Mouse (Mus musculus) ES-E14 (cell line): Measurements from ENCODE around the gene Cmas. TPM values are rescaled to one million over a fixed set of nuclear protein-coding genes. Genes with fewer than 3 reads are reported as not detected.

Source experiments
- DNase-seq: peaks from one replicate; pipeline ENCODE4 v3.0.0-alpha.2; 2013; ENCODE audit warnings: low read depth, low spot score
- H3K27ac ChIP-seq: 2 replicates; pipeline ENCODE4 v1.5.1; 2012; ENCODE audit warnings: low read depth, mild to moderate bottlenecking, low read length, moderate library complexity, mixed read lengths; ENCODE audit not compliant: poor library complexity, insufficient read depth, severe bottlenecking
- H3K36me3 ChIP-seq: 2 replicates; pipeline ENCODE4 v1.6.1; 2012; ENCODE audit warnings: mild to moderate bottlenecking, low read length, moderate library complexity, mixed read lengths; ENCODE audit not compliant: control insufficient read depth, poor library complexity, insufficient read depth, severe bottlenecking
- H3K4me1 ChIP-seq, 2 experiments: fragments of 150-350 bp in 1 of 2; sonication (generic) in 1 of 2; 2 replicates each; pipeline ENCODE4 v1.6.1; 2012; ENCODE audit warnings: low read length in 2 of 2, mild to moderate bottlenecking in 1 of 2, mixed read lengths in 1 of 2; ENCODE audit not compliant: control insufficient read depth in 2 of 2, insufficient read depth in 2 of 2, poor library complexity in 1 of 2
- H3K4me3 ChIP-seq, 2 experiments: fragments of 150-350 bp in 1 of 2; sonication (generic) in 1 of 2; 2 replicates each; pipeline ENCODE4 v1.5.1; 2012; ENCODE audit warnings: low read length in 2 of 2, low read depth in 1 of 2, mild to moderate bottlenecking in 1 of 2, mixed read lengths in 1 of 2; ENCODE audit not compliant: insufficient read depth in 1 of 2, poor library complexity in 1 of 2, severe bottlenecking in 1 of 2
- H3K9ac ChIP-seq: 2 replicates; pipeline ENCODE4 v1.6.1; 2012; ENCODE audit warnings: low read depth, mild to moderate bottlenecking, low read length, mixed read lengths; ENCODE audit not compliant: poor library complexity, insufficient read depth, severe bottlenecking
- H3K9me3 ChIP-seq: fragments of 150-350 bp; sonication (generic); 2 replicates; pipeline ENCODE4 v1.6.1; 2012; ENCODE audit warnings: low read depth, mild to moderate bottlenecking, low read length; ENCODE audit not compliant: control insufficient read depth, insufficient read depth
- CHD2 ChIP-seq: IDR thresholded peaks from 2 replicates; pipeline ENCODE4 v1.6.1; 2014; ENCODE audit warnings: mild to moderate bottlenecking, low read depth, low read length, inconsistent platforms
- HCFC1 ChIP-seq: IDR thresholded peaks from 2 replicates; pipeline ENCODE4 v1.6.1; 2012; ENCODE audit warnings: low read length, inconsistent platforms, borderline replicate concordance; ENCODE audit not compliant: insufficient read depth
- MAFK ChIP-seq: IDR thresholded peaks from 2 replicates; pipeline ENCODE4 v1.6.1; 2014; ENCODE audit warnings: mild to moderate bottlenecking, low read depth, low read length, inconsistent platforms; ENCODE audit not compliant: insufficient read depth
- ZC3H11A ChIP-seq: IDR thresholded peaks from 2 replicates; pipeline ENCODE4 v1.6.1; 2012; ENCODE audit warnings: low read depth, mild to moderate bottlenecking, inconsistent platforms, low read length, borderline replicate concordance
- ZNF384 ChIP-seq: IDR thresholded peaks from 2 replicates; pipeline ENCODE4 v1.6.1; 2012; ENCODE audit warnings: low read depth, low read length, inconsistent platforms
- in situ Hi-C, 2 experiments: fragments of 600-800 bp; cut with MboI; formaldehyde crosslinking; loops; one replicate each; pipeline ENCODE4 v1.15.1; 2025; ENCODE audit warnings: low sequenced_read_pairs in 2 of 2, inconsistent platforms in 1 of 2; ENCODE audit not compliant: unreplicated experiment in 2 of 2
- total RNA-seq: library from RNA; depleted of rRNA; stranded (reverse); fragments of 300-350 nt; gene quantifications from 2 replicates; pipeline ENCODE4 v1.2.3, GENCODE M21; 2012

Cmas gene
- total RNA-seq, 1 experiment = 61.0 TPM

DNA sequence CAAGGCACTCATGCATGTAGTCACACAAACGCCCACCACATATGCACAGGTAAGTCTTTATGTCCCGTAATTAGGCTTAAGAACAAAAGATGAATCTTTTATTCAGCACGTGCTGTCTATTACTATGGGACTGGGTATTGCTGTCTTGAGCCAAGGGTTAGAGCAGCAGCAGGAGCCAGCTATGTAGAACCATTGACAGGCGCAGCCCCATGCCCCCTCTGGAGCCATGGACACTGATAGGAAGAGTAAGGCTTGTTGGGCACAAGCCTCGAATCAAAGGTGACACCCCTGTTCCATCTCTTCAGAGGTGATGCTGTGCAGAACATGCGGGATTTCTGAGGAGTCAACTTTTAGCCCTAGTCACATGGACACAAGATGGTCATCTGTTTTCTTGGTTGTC is 2.1 kb downstream of the Cmas start:
- Histone ChIP-seq H3K4me1 (peaks cover 7% of the 10 kb centered on the region in 2 experiments; a peak in 3 of 4 replicates), H3K27ac (no peak overlapping the region), H3K4me3 (no peak overlapping the region), H3K36me3 (peaks cover 18% of the 10 kb centered on the region; the same call in 1 of the 2 replicates), H3K9me3 (no peaks in the 10 kb centered on the region), H3K9ac (no peak overlapping the region)
- TF ChIP-seq CHD2 (no peak), MAFK (no peak), ZNF384 (no peak), ZC3H11A (no peak), HCFC1 (no peak)
- in situ Hi-C loops = no loop called here
- no peak for DNase-seq

- Histone ChIP-seq H3K36me3 (peaks cover 22% of the 10 kb centered on the region), H3K4me3 (no peak overlapping the region), H3K27ac (no peak overlapping the region), H3K9me3 (no peaks in the 10 kb centered on the region), H3K9ac (no peak overlapping the region), H3K4me1 (peaks cover 4 to 6% of the 10 kb centered on the region in 2 experiments; a peak in 3 of 4 replicates)
- in situ Hi-C loops = no loop called here
- DNase-seq = no peak
- TF ChIP-seq ZC3H11A (no peak), MAFK (no peak), CHD2 (no peak), ZNF384 (no peak), HCFC1 (no peak)
Measured at GRCm38 (mm10) chr6:142759633-142760032, 3.1 kb downstream of the Cmas start.

DNA sequence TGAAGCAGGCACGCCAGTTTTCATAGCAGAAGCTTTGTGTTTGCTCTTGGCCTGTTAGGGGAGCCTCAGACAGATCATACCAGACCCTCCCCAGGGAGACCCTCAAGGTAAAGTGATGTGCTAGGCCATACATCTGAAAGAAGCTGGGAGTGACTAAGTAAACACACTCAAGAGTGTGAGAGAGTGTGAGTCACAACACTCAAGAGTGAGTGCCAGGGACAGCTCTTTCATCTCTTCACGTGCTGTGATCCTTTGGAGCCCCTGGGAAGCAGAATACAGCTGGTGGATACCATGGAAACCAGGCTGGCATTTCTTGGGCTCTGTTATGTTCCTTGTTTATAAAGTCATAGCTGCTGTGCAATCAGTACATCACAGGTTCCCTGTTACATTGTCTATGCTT is 8.4 kb downstream of the Cmas start:
- Histone ChIP-seq H3K9ac (no peak overlapping the region), H3K27ac (no peak overlapping the region), H3K9me3 (no peaks in the 10 kb centered on the region), H3K4me1 (peaks cover 0 to 1% of the 10 kb centered on the region in 2 experiments; a peak in 1 of 4 replicates), H3K36me3 (peaks cover 37% of the 10 kb centered on the region), H3K4me3 (no peak overlapping the region)
- in situ Hi-C loops = no loop called here
- no peak for TF ChIP-seq ZNF384
- no peak for DNase-seq

DNA sequence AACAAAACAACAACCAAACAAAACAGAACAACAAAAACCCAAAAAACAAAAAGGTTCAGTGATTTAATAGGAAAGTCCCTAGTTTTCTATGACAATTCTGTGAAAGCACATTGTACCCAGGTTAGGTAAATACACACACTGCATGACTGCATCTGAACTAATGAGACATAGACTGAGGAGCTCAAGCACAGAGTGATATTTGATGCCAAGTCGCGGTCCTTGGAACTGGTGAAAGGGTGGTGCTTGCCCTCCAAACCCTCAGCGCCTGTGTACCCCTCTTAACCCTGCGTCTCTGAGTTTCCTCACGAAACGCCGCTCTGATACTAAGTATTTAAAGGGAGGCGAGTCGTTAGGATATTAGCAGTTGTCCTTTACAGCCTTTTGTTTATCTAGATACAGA is 10.8 kb downstream of the Cmas start:
- DNase-seq = no peak
- Histone ChIP-seq H3K4me1 (peaks cover 0 to 6% of the 10 kb centered on the region in 2 experiments; a peak in 1 of 4 replicates), H3K9me3 (no peaks in the 10 kb centered on the region), H3K27ac (no peak overlapping the region), H3K9ac (no peak overlapping the region), H3K36me3 (peaks cover 44% of the 10 kb centered on the region), H3K4me3 (no peak overlapping the region)
- in situ Hi-C loops = no loop called here
- no peak for TF ChIP-seq HCFC1
- no peak for TF ChIP-seq CHD2
- no peak for TF ChIP-seq ZC3H11A

DNA sequence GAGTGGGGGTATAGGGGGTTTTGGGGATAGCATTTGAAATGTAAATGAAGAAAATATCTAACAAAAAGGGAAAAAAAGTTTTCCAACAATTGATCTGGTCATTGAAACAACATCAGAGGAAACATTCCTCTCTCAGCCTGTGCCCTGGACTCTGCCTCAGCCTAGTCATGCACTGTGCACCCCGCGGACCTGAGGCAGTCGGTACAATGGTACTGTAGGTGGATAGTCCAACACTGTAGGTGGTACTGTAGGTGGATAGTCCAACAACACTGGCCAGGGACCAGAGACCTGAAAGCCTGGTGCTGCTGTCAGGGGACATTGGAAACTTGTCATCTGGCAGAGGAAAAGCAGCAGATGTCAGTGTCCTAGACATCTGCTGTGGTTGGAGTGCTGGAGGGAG is 13.4 kb downstream of the Cmas start:
- Histone ChIP-seq H3K36me3 (peaks cover 47% of the 10 kb centered on the region), H3K4me3 (no peak overlapping the region), H3K9ac (0 out of 2 replicates have a peak overlapping the region, but pooled peaks have one; percentile 35), H3K9me3 (no peaks in the 10 kb centered on the region), H3K27ac (no peak overlapping the region), H3K4me1 (peaks cover 0 to 6% of the 10 kb centered on the region in 2 experiments; a peak in 1 of 4 replicates)
- TF ChIP-seq MAFK (no peak), ZC3H11A (no peak), CHD2 (no peak), HCFC1 (no peak), ZNF384 (no peak)
- in situ Hi-C loops = no loop called here
- no peak for DNase-seq
